Mouse (Mus musculus): Measurements from ENCODE around the gene Katna1. TPM values are rescaled to one million over a fixed set of nuclear protein-coding genes. Genes with fewer than 3 reads are reported as not detected.
A peak's percentile ranks its signal among the peaks of the same experiment; 100 is the strongest.

Katna1 gene
- polyA plus RNA-seq, 1 experiment: 5.2 TPM

- TF ChIP-seq CTCF (IDR thresholded peaks at IDR 0.05; ENCODE audit: control insufficient read depth, insufficient read depth, insufficient replicate concordance, low read depth, low read length): no peak
- no peak for TF ChIP-seq POLR2A (IDR thresholded peaks at IDR 0.05; ENCODE audit: control insufficient read depth, low read depth, low read length)
- Histone ChIP-seq H3K4me3 (ENCODE audit: control insufficient read depth, low read depth, low read length) (peak overlapping the region; percentile 99), H3K4me1 (ENCODE audit: control insufficient read depth, insufficient read depth, low read length) (peaks cover 3% of the 10 kb centered on the region), H3K27ac (ENCODE audit: control insufficient read depth, insufficient read depth, low read depth, low read length) (no peak overlapping the region), H3K27me3 (ENCODE audit: control insufficient read depth, insufficient read depth, low read length) (no peaks in the 10 kb centered on the region), H3K36me3 (ENCODE audit: control insufficient read depth, insufficient read depth, low read length) (peaks cover 1% of the 10 kb centered on the region; the same call in 1 of the 2 replicates)
Measured at GRCm38 (mm10) chr10:7779751-7780237, 54.0 kb downstream of the Katna1 start.

- TF ChIP-seq CTCF (IDR thresholded peaks at IDR 0.05; ENCODE audit: control insufficient read depth, insufficient read depth, insufficient replicate concordance, low read depth, low read length): no peak
- TF ChIP-seq POLR2A (IDR thresholded peaks at IDR 0.05; ENCODE audit: control insufficient read depth, low read depth, low read length): peak; percentile 88
- Histone ChIP-seq H3K4me3 (ENCODE audit: control insufficient read depth, low read depth, low read length) (peak overlapping the region; percentile 99), H3K27me3 (ENCODE audit: control insufficient read depth, insufficient read depth, low read length) (no peaks in the 10 kb centered on the region), H3K36me3 (ENCODE audit: control insufficient read depth, insufficient read depth, low read length) (peaks cover 1% of the 10 kb centered on the region; the same call in 1 of the 2 replicates), H3K4me1 (ENCODE audit: control insufficient read depth, insufficient read depth, low read length) (peaks cover 3% of the 10 kb centered on the region), H3K27ac (ENCODE audit: control insufficient read depth, insufficient read depth, low read depth, low read length) (peak overlapping the region; percentile 92)
Measured at GRCm38 (mm10) chr10:7780238-7781176, 54.7 kb downstream of the Katna1 start.

- Histone ChIP-seq H3K36me3 (ENCODE audit: control insufficient read depth, insufficient read depth, low read length) (peaks cover 1% of the 10 kb centered on the region; the same call in 1 of the 2 replicates), H3K4me1 (ENCODE audit: control insufficient read depth, insufficient read depth, low read length) (peaks cover 3% of the 10 kb centered on the region), H3K27me3 (ENCODE audit: control insufficient read depth, insufficient read depth, low read length) (no peaks in the 10 kb centered on the region), H3K4me3 (ENCODE audit: control insufficient read depth, low read depth, low read length) (peak overlapping the region; percentile 66; the same call in 1 of the 2 replicates), H3K27ac (ENCODE audit: control insufficient read depth, insufficient read depth, low read depth, low read length) (no peak overlapping the region)
- TF ChIP-seq POLR2A (IDR thresholded peaks at IDR 0.05; ENCODE audit: control insufficient read depth, low read depth, low read length): no peak
- TF ChIP-seq CTCF (IDR thresholded peaks at IDR 0.05; ENCODE audit: control insufficient read depth, insufficient read depth, insufficient replicate concordance, low read depth, low read length): no peak
Measured at GRCm38 (mm10) chr10:7781214-7781613, 55.4 kb downstream of the Katna1 start.

GRCm38 (mm10) chr10:7787319-7787718 lies 61.5 kb downstream of the Katna1 start:
- H3K4me1 ChIP-seq (ENCODE audit: control insufficient read depth, insufficient read depth, low read length): no peaks in the 10 kb centered on the region
- TF ChIP-seq CTCF (IDR thresholded peaks at IDR 0.05; ENCODE audit: control insufficient read depth, insufficient read depth, insufficient replicate concordance, low read depth, low read length) (no peak), POLR2A (IDR thresholded peaks at IDR 0.05; ENCODE audit: control insufficient read depth, low read depth, low read length) (no peak)

GRCm38 (mm10) chr10:7792254-7792750 lies 66.5 kb downstream of the Katna1 start:
- TF ChIP-seq CTCF (IDR thresholded peaks at IDR 0.05; ENCODE audit: control insufficient read depth, insufficient read depth, insufficient replicate concordance, low read depth, low read length) (no peak), POLR2A (IDR thresholded peaks at IDR 0.05; ENCODE audit: control insufficient read depth, low read depth, low read length) (no peak)

More at GRCm38 (mm10) chr10:7787319-7787718, 61.5 kb downstream of the Katna1 start:
- peaks cover 2% of the 10 kb centered on the region for H3K36me3 ChIP-seq (ENCODE audit: control insufficient read depth, insufficient read depth, low read length)
- H3K27ac ChIP-seq (ENCODE audit: control insufficient read depth, insufficient read depth, low read depth, low read length): no peak overlapping the region
- H3K27me3 ChIP-seq (ENCODE audit: control insufficient read depth, insufficient read depth, low read length): no peaks in the 10 kb centered on the region
- no peak overlapping the region for H3K4me3 ChIP-seq (ENCODE audit: control insufficient read depth, low read depth, low read length)

GRCm38 (mm10) chr10:7792751-7793385 lies 67.1 kb downstream of the Katna1 start, which contains the start of the genes Ginm1 and Ppil4:
Ginm1 (minus strand) TSS chr10:7792824.
Ppil4 (plus strand) TSS chr10:7792891.
- H3K27me3 ChIP-seq (ENCODE audit: control insufficient read depth, insufficient read depth, low read length): no peaks in the 10 kb centered on the region
- H3K36me3 ChIP-seq (ENCODE audit: control insufficient read depth, insufficient read depth, low read length): peaks cover 3% of the 10 kb centered on the region
- peak within 1 kb of the TSS; percentile 75 for H3K27ac ChIP-seq (ENCODE audit: control insufficient read depth, insufficient read depth, low read depth, low read length)
- TF ChIP-seq CTCF (IDR thresholded peaks at IDR 0.05; ENCODE audit: control insufficient read depth, insufficient read depth, insufficient replicate concordance, low read depth, low read length): no peak
- TF ChIP-seq POLR2A (IDR thresholded peaks at IDR 0.05; ENCODE audit: control insufficient read depth, low read depth, low read length): peak; percentile 96
- peaks cover 2% of the 10 kb centered on the region for H3K4me1 ChIP-seq (ENCODE audit: control insufficient read depth, insufficient read depth, low read length)
- H3K4me3 ChIP-seq (ENCODE audit: control insufficient read depth, low read depth, low read length): peak within 1 kb of the TSS; percentile 90

More at GRCm38 (mm10) chr10:7792254-7792750, 66.5 kb downstream of the Katna1 start:
- Histone ChIP-seq H3K36me3 (ENCODE audit: control insufficient read depth, insufficient read depth, low read length) (peaks cover 3% of the 10 kb centered on the region), H3K4me1 (ENCODE audit: control insufficient read depth, insufficient read depth, low read length) (peaks cover 2% of the 10 kb centered on the region), H3K27ac (ENCODE audit: control insufficient read depth, insufficient read depth, low read depth, low read length) (peak overlapping the region; percentile 64), H3K4me3 (ENCODE audit: control insufficient read depth, low read depth, low read length) (peak overlapping the region; percentile 90), H3K27me3 (ENCODE audit: control insufficient read depth, insufficient read depth, low read length) (no peaks in the 10 kb centered on the region)
